Mouse (Mus musculus) liver, adult 2 months (tissue): ENCODE data around the gene 1700030K09Rik.

ENCODE experiments used
- CTCF ChIP-seq: fragments of 200-500 bp; IDR thresholded peaks from 2 replicates; pipeline ENCODE4 v1.5.1; 2011; ENCODE audit warnings: low read depth, low read length, control low read depth
- POLR2A ChIP-seq: fragments of 200-500 bp; IDR thresholded peaks from 2 replicates; pipeline ENCODE4 v1.6.1; 2011; ENCODE audit warnings: low read length, control low read depth; ENCODE audit not compliant: insufficient read depth; ENCODE audit errors: extremely low read depth

- TF ChIP-seq CTCF (no peak), POLR2A (peak; percentile 63; the same call in 1 of the 2 replicates)
Observed at GRCm38 (mm10) chr8:72421362-72422335, 22.0 kb upstream of the 1700030K09Rik start, which contains the start of gene Eps15l1.
